Mouse (Mus musculus) cerebellum, adult 2 months (tissue): Measurements from ENCODE around the gene Teddm1a.

ENCODE experiments used
- CTCF ChIP-seq: fragments of 200-500 bp; IDR thresholded peaks from 2 replicates; pipeline ENCODE4 v1.5.1; 2011; ENCODE audit warnings: low read depth, mild to moderate bottlenecking, control low read depth, low read length, moderate library complexity, borderline replicate concordance; ENCODE audit not compliant: insufficient read depth
- POLR2A ChIP-seq: fragments of 200-500 bp; IDR thresholded peaks from 2 replicates; pipeline ENCODE4 v1.6.1; 2011; ENCODE audit warnings: low read length, control low read depth, borderline replicate concordance; ENCODE audit not compliant: insufficient read depth

- TF ChIP-seq POLR2A (no peak), CTCF (no peak)
Measured at GRCm38 (mm10) chr1:153886024-153886633, 5.4 kb upstream of the Teddm1a start.
